Mouse (Mus musculus): ENCODE results near the gene Actr2. TPM values are rescaled to one million over a fixed set of nuclear protein-coding genes. Genes with fewer than 3 reads are reported as not detected.
"Not testable (repeated sequence)": the region's sequence is repeated elsewhere in the genome, so short reads cannot be mapped to it uniquely, and the experiment has no call there.

The Actr2 gene
- polyA plus RNA-seq, 1 experiment, result 60.4 TPM

- H3K4me1 ChIP-seq (ENCODE audit: control insufficient read depth, insufficient read depth, insufficient read length, low read length), result no peaks in the 10 kb centered on the region; the same call in 1 of the 2 replicates
- H3K27ac ChIP-seq (replicated peaks; ENCODE audit: low read depth, low read length), result no peak overlapping the region
- no peak overlapping the region for H3K4me3 ChIP-seq (ENCODE audit: insufficient read depth, low read depth, low read length)
These were observed 70.6 kb downstream of the Actr2 start for GRCm38 (mm10) chr11:20042106-20042505.

DNA sequence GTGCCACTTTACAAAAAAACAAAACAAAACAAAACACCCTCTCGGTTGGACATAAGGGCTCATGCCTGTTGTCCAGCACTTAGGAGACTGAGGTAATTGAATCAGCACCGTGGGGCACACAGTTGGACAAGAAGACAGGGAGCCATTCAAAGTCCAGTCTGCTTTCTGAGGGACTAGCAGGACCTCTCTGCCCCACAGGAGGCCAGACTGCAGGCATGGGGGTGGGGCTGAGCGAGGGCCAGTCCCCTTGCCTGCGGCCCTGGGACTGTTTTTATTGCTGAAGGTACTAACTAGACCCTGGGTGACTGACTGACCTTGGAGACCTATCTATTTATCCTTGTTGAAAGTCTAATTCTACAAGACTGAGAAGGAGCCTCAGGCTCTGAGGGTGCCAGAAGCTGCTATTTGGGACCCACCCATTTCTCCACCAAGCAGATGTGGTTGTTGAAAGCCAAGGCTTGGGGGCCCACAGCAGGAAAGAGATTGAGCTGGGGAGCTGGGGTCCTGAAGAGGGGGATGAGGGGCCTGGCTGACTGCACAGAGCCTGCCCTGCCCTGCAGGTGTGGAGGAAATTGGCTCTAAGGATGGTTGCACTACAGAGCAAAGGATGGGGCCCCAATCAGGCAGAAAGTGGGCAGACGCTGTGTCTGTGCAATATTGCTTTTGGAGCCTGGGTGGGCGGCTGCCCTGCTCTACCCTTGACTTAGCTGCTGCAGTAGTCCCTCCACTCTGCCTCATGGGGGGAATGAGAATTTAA lies 71.4 kb downstream of the Actr2 start:
- Histone ChIP-seq H3K4me3 (ENCODE audit: insufficient read depth, low read depth, low read length) (no peak overlapping the region), H3K27ac (replicated peaks; ENCODE audit: low read depth, low read length) (no peak overlapping the region), H3K4me1 (ENCODE audit: control insufficient read depth, insufficient read depth, insufficient read length, low read length) (no peaks in the 10 kb centered on the region; the same call in 1 of the 2 replicates)

DNA sequence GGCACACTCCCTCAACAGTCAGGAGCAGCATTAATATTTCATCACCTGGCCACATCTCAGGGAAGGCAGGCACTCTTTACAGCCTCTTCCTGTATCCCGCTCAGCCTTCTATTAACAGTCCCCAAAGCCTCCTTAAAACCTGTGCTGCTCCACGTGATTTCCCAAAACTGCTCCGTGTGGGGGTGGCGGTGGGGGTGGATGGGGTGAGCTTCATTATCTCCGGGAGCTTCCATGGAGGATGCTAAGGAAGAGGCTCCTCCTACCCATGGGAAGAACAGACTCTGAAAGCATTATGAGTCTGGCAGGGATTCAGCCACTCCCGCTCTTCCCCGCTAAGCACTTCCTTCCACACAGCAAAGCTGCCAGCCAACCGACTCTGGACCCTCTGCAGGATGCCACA lies 74.0 kb downstream of the Actr2 start:
- Histone ChIP-seq H3K4me1 (ENCODE audit: control insufficient read depth, insufficient read depth, insufficient read length, low read length) (no peaks in the 10 kb centered on the region; the same call in 1 of the 2 replicates), H3K4me3 (ENCODE audit: insufficient read depth, low read depth, low read length) (no peak overlapping the region), H3K27ac (replicated peaks; ENCODE audit: low read depth, low read length) (no peak overlapping the region)

GRCm38 (mm10) chr11:20037739-20038138 lies 75.0 kb downstream of the Actr2 start:
- Histone ChIP-seq H3K4me3 (ENCODE audit: insufficient read depth, low read depth, low read length) (no peak overlapping the region), H3K27ac (replicated peaks; ENCODE audit: low read depth, low read length) (no peak overlapping the region), H3K4me1 (ENCODE audit: control insufficient read depth, insufficient read depth, insufficient read length, low read length) (no peaks in the 10 kb centered on the region; the same call in 1 of the 2 replicates)

- Histone ChIP-seq H3K4me1 (ENCODE audit: control insufficient read depth, insufficient read depth, insufficient read length, low read length) (no peaks in the 10 kb centered on the region; the same call in 1 of the 2 replicates), H3K27ac (replicated peaks; ENCODE audit: low read depth, low read length) (no peak overlapping the region), H3K4me3 (ENCODE audit: insufficient read depth, low read depth, low read length) (no peak overlapping the region)
These were observed 76.7 kb downstream of the Actr2 start for GRCm38 (mm10) chr11:20035972-20036371.

DNA sequence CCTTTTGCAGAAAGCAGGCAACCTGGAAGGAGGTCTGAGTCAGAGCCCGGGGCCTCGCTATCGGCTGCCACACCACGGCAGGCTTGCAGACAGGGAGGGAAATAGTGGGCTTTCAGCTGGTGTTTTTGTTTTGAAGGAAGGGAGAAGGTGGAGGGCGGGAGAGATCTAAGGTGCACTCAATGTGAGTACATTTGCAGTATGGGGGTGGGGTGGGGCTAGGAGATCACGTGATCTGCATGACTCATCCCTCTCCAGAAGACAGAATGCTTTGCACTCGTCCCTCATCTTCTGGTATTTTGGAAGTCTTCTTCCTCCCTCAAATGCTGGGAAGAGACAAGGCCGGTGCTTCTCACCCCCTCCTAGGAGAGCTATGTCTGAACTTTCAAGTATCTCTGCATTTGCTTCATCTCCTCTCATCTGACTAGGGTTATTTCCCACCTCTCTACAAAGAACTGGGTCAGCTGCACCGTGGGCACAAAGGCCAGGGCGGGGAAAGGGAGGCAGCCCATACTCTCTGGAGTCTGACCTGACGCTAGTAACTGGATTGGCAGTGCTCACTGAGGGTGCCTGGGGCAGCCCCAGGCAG lies 77.3 kb downstream of the Actr2 start:
- H3K27ac ChIP-seq (replicated peaks; ENCODE audit: low read depth, low read length), result no peak overlapping the region
- no peaks in the 10 kb centered on the region; the same call in 1 of the 2 replicates for H3K4me1 ChIP-seq (ENCODE audit: control insufficient read depth, insufficient read depth, insufficient read length, low read length)
- H3K4me3 ChIP-seq (ENCODE audit: insufficient read depth, low read depth, low read length), result no peak overlapping the region

DNA sequence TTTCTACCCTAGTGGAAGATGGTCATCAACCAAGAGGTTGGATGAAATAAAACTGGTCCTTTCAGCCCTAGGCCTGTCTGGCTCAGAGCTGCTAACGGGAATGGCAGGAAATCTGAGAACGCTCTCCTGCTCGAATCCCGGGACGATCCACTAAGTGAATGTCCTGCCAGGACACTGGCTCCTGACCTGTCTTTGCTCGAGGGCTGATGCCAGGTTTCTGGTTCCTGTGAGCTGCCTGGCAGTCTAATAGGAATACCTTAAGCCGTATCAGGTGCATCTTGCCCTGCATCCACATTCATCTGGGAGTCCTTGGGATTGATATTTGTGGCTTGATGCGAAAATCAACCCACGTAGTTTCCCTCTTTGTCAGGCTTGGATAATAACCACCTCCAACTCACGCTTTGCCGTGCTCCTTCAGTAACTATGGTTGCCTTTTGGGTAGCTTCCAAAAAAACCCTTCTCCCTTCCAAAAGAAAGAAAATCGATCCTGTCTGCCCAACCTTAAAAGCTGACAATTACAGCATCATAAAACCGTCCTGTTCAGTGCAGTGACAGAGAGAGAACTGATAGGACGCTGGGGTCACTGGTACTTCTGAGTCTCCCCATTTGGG lies 78.3 kb downstream of the Actr2 start:
- H3K27ac ChIP-seq (replicated peaks; ENCODE audit: low read depth, low read length), result no peak overlapping the region
- H3K4me3 ChIP-seq (ENCODE audit: insufficient read depth, low read depth, low read length), result no peak overlapping the region
- no peaks in the 10 kb centered on the region; the same call in 1 of the 2 replicates for H3K4me1 ChIP-seq (ENCODE audit: control insufficient read depth, insufficient read depth, insufficient read length, low read length)

DNA sequence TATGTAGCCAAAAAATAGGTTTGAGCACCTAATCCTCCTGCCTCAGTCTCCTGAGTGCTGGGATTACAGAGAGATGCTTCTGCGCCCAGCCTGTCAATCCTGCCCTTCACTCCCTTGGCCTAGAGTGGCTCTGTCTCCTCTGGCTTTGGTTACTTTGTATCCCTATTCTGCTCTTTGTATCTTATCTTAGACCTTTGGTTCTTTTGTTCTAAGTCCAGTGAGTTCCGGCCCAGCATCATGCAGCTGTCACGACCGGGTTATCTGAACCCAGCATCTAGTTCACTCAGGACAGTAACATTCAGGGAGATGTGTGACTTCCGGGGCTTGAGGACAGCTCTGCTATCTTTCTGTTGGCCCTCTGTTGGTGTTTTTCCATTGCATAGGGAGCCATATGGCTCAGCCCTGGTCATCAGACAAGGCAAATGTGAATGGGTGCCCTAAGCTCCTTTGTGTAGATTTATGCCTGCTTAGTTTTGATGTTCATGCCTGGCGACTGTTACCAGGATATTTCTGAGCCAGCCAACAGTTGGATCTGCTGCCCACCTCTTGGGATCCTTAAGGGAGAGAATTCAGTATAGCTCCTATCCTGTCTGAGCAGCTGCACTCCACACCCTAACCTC lies 79.1 kb downstream of the Actr2 start:
- no peaks in the 10 kb centered on the region for H3K4me1 ChIP-seq (ENCODE audit: control insufficient read depth, insufficient read depth, insufficient read length, low read length)
- H3K27ac ChIP-seq (replicated peaks; ENCODE audit: low read depth, low read length), result no peak overlapping the region
- H3K4me3 ChIP-seq (ENCODE audit: insufficient read depth, low read depth, low read length), result no peak overlapping the region

- no peak overlapping the region for H3K4me3 ChIP-seq (ENCODE audit: insufficient read depth, low read depth, low read length)
- H3K4me1 ChIP-seq (ENCODE audit: control insufficient read depth, insufficient read depth, insufficient read length, low read length), result no peaks in the 10 kb centered on the region
- H3K27ac ChIP-seq (replicated peaks; ENCODE audit: low read depth, low read length), result no peak overlapping the region
These were observed 81.2 kb downstream of the Actr2 start for GRCm38 (mm10) chr11:20031536-20031935.

DNA sequence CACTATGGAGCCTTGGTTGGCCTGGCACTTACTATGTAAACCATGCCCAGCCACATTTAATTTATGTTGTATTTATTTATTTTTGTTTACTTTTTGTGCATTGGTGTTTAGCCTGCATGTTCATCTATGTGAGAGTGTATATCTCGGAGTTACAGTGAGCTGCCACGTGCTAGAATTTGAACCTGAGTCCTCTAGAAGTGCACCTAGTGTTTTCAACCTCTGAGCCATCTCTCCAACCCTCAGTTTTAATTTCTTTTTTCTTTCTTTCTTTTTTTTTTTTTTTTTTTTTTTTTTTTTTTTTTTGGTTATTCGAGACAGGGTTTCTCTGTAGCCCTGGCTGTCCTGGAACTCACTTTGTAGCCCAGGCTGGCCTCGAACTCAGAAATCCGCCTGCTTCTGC lies 81.7 kb downstream of the Actr2 start:
- H3K27ac ChIP-seq (replicated peaks; ENCODE audit: low read depth, low read length); H3K4me3 ChIP-seq (ENCODE audit: insufficient read depth, low read depth, low read length); H3K4me1 ChIP-seq (ENCODE audit: control insufficient read depth, insufficient read depth, insufficient read length, low read length): not testable (repeated sequence)

DNA sequence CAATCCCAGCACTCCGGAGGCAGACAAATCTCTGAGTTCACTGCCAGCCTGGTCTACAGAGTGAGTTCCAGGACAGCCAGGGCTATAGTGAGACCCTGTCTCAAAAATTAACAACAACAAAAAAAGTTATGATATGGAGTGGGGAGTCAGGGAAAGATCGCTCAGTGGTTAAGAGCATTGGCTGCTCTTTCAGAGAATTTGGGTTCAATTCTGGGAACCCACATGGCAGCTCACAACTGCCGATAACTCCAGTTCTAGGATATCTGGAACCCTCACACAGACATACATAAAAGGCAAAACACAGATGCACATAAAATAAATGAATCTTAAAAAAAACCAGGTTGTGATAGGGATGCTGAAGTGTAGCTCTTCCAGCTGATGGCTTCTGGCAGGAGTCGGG lies 83.7 kb downstream of the Actr2 start:
- no peak overlapping the region for H3K4me3 ChIP-seq (ENCODE audit: insufficient read depth, low read depth, low read length)
- H3K27ac ChIP-seq (replicated peaks; ENCODE audit: low read depth, low read length), result no peak overlapping the region
- H3K4me1 ChIP-seq (ENCODE audit: control insufficient read depth, insufficient read depth, insufficient read length, low read length), result no peaks in the 10 kb centered on the region

DNA sequence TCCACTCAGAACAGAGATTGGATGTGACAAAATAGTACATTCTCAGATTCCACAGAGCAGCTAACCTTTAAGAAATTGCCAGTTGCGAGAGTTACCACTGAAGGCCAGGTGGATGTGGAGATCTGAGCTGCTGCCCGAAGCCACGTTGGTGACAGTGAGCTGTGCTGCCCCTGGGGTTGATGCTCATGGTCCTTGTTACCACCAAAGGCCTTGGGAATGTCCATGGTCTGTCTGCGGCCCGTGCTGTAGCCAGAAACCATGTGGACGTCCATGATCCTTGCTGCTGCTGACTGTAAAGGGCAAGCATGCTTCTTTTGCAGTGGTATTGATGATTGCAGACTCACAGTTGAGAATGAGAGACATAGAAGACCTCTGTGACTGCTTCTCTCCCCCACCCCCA lies 84.3 kb downstream of the Actr2 start:
- Histone ChIP-seq H3K4me3 (ENCODE audit: insufficient read depth, low read depth, low read length) (no peak overlapping the region), H3K27ac (replicated peaks; ENCODE audit: low read depth, low read length) (no peak overlapping the region), H3K4me1 (ENCODE audit: control insufficient read depth, insufficient read depth, insufficient read length, low read length) (no peaks in the 10 kb centered on the region)

- H3K27ac ChIP-seq (replicated peaks; ENCODE audit: low read depth, low read length), result no peak overlapping the region
- no peaks in the 10 kb centered on the region for H3K4me1 ChIP-seq (ENCODE audit: control insufficient read depth, insufficient read depth, insufficient read length, low read length)
- H3K4me3 ChIP-seq (ENCODE audit: insufficient read depth, low read depth, low read length), result no peak overlapping the region
These were observed 85.0 kb downstream of the Actr2 start for GRCm38 (mm10) chr11:20027719-20028118.

DNA sequence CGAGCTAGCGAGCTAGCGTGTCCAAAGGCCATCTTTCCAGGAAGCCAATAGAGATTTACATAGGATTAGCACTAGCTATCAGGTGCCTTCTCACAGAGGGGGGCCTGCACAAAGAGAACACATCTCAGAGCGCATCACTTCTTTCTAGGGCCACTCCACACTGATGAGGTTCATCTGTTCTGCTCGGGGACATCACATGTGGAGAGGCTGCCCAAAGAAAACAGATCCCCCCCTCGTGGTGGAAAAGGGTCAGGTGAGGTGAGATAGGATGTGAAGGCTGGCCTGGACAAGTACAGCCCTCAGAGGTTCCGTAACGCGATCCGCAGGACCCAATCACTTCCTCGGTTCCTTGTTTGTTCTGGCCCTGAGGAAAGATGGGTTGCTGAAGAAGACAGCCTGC lies 86.8 kb downstream of the Actr2 start:
- Histone ChIP-seq H3K4me1 (ENCODE audit: control insufficient read depth, insufficient read depth, insufficient read length, low read length) (no peaks in the 10 kb centered on the region), H3K4me3 (ENCODE audit: insufficient read depth, low read depth, low read length) (no peak overlapping the region), H3K27ac (replicated peaks; ENCODE audit: low read depth, low read length) (no peak overlapping the region)

DNA sequence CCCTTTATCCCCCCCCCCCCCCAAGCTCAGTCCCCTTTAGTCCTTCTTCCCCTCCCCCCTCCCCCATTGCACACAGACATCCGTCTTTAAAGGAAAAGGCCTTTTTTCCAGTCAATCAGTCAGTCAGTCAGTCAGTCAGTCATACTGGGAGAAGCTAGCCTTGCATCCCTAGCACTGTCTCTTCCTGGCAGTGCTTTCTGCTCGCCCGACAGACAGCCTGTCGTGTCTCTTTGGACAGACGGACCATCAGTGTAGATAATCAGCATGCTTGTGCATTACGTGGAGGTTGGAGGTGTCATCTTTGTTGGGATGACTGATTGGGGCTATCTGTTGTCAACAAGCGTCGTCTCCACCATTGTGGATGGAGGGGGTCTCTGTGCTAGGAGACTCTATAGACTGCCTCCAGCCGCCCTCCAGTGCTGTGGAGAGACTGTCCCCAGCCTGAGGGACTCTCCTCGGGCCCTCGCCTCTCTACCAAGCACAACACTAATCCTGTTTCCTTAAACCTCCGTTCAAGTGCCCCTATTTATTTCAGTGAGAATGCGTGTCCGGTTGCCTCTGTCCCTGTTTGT lies 89.7 kb downstream of the Actr2 start:
- no peak overlapping the region for H3K27ac ChIP-seq (replicated peaks; ENCODE audit: low read depth, low read length)
- no peak overlapping the region for H3K4me3 ChIP-seq (ENCODE audit: insufficient read depth, low read depth, low read length)
- H3K4me1 ChIP-seq (ENCODE audit: control insufficient read depth, insufficient read depth, insufficient read length, low read length), result no peaks in the 10 kb centered on the region
